Mouse (Mus musculus) heart, adult 2 months (tissue): ENCODE measurements around the gene Dgkz.

ENCODE experiments used
- CTCF ChIP-seq: fragments of 200-600 bp; IDR thresholded peaks from 2 replicates; pipeline ENCODE4 v1.8.1; 2022; ENCODE audit warnings: antibody characterized with exemption, mild to moderate bottlenecking, moderate library complexity
- EP300 ChIP-seq: fragments of 200-500 bp; IDR thresholded peaks from 2 replicates; pipeline ENCODE4 v1.6.1; 2011; ENCODE audit warnings: low read depth, low read length, control low read depth; ENCODE audit not compliant: insufficient read depth
- POLR2A ChIP-seq: fragments of 200-500 bp; IDR thresholded peaks from 2 replicates; pipeline ENCODE4 v1.6.1; 2011; ENCODE audit warnings: mild to moderate bottlenecking, low read depth, low read length, control low read depth; ENCODE audit not compliant: insufficient read depth

DNA sequence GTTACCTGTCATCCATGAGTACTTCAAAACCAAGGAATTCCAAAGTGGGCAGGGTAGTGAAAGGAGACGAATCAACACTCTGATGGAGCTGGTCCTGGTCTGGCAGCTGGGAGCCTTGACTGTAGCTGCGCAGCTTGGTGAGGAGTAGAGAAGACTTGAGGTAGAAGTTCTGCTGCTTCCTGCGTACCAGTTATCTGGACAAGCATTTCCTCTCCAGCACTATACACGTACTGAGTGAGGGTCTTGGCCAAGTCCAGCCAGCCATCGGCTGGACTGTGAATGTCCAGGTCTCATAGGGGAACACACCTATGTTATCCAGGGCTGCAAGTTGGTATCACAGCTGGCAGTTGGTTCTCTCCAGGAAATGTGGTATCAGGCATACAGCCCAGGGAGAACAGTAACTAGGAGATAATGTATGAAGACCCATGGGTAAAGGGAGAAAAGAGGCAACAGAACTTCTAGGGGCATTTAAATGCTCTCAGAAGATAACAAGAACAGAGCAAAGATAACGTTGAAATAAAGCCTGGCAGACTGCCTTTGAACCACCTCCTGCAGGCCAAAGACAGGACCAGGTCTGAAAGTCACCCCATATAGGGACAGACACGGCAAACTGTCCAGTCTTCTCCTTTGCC is 59.2 kb downstream of the Dgkz start:
- no peak for TF ChIP-seq POLR2A
- no peak for TF ChIP-seq CTCF
- no peak for TF ChIP-seq EP300
